Mouse (Mus musculus) mature B cell (primary cell): ENCODE measurements around the gene Zfp867.

ENCODE experiments used
- in situ Hi-C: fragments of 300-500 bp; cut with MboI; formaldehyde crosslinking; loops from 2 replicates; pipeline ENCODE4 v1.14.3; 2019

Zfp867 gene

DNA sequence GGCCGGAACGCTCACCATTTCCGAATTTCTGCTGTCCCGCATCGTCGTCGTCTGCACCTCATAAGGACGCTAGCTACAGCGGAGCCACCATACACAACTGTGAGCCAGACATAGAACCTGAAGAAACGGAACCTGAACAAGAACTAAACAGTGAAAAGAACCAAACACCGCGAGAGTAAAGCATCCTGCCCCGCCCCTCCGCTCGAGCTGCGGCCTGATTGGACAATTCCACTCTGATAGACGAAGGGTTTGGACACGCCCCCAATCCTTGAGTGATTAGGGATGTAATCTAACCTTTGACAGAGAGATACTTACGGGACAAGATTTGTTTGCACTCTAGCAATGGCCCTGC lies at the start of gene Zfp867:
Gene Zfp867, minus strand, starts transcription at position 149 of the 352 bp plus-strand sequence.
- in situ Hi-C loops = no loop called here

DNA sequence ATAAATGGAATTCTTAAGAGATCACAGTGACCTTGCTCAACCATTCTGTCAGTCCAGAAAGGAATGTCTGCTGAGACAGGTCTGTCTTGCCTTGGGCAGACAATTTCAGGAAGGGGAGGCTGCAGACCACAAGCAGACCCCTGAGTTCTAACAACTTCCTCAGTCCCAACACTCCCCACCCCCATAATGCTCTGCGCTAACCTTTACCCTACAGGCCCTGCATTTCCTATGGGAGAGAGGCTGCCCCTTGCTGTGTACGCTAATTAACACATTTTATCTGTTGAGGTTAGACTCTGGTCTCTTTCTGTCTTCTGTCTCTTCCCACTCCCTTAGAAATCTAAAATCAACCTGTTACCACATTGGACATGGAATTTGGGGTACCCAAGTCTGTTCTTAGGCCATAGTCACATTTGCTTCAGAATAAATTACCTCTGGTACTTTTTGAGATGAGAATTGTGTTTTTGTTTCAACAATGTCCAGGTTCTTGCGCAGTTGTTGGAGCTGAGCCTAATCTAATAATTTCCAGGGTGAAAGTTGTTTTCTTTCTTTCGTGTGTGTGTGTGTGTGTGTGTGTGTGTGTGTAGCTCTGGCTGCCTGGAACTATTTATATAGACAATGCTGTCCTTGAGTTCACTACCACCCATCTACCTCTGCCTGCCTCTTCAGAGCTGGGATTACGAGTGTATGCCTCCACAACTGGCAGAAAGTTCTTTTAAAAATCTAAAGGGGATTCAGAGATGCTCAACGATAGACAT lies 47.6 kb upstream of the Zfp867 start:
- in situ Hi-C loops = no loop called here

DNA sequence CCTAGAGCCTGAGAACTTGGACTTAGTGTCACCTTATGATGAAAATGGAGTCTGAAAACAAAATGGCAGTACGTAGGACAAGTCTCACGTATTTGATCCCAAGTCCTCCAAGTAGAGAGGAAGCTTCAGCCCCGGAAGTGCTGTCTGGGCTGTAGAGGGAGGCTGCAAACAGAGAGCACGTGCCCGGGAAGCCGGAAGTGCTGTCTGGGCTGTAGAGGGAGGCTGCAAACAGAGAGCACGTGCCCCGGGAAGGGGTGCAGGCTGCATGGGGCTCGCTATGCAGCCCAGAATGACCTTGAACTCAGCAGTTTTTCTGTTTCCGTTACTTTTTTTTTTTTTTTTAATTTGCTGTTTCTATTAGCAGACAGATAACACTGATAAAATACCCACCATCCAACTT lies 46.0 kb upstream of the Zfp867 start:
- in situ Hi-C loops = no loop called here

DNA sequence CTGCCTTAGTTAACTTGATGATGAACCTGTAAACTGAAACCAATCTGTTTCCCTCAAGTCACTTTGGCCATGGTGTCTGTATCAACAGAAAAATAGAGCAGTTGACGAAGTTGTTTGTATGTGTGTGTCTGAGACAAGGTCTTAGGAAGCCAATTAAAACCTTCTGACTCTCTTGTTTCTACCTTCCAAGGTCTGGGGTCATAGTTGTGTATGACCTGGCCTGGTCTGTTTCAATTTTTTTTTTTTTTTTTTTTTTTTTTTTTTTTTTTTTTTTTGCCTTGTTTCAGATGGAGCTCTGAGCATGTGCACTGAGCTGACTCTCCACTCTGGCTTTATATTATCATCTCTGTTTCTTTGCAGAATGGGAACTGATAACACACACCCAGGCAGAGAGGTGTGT lies 45.2 kb upstream of the Zfp867 start:
- in situ Hi-C loops = no loop called here

DNA sequence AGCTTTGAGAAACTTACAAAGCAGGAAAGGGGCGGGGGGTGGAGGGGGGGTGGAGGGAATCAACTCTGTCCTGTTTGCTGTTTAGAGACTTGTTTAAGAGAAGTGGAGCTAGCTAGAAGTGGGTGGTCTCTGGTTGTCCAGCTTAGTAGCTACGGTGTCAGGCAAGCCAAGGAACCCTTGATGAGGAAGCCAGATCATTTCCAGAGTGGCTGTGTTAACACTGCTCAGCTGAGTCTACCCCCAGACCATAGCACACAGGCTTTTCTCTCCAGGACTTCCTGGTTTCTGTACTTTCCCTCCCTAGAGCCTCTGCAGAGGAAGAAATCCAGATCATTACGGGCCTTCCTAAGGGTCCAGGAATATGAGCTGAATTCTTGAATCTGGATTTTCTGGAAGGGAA lies 42.5 kb upstream of the Zfp867 start:
- in situ Hi-C loops = no loop called here

DNA sequence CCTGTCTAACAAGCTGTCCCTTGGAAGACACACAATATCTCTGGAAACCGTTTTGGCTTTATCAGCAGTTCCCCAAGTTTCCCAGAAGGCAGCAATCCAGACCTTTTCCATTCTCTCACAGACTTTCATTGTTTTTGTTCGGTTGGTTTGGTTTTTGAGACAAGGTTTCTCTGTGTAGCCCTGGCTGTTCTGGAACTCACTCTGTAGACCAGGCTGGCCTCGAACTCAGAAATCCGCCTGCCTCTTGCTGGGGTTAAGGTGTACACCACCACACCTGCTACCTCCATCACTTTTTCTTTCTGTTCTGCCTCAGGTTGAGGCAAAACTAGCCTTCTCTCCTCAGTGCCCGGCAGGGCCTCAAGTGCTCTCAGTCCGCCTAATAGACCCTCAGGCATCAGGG lies 42.1 kb upstream of the Zfp867 start:
- in situ Hi-C loops = no loop called here

DNA sequence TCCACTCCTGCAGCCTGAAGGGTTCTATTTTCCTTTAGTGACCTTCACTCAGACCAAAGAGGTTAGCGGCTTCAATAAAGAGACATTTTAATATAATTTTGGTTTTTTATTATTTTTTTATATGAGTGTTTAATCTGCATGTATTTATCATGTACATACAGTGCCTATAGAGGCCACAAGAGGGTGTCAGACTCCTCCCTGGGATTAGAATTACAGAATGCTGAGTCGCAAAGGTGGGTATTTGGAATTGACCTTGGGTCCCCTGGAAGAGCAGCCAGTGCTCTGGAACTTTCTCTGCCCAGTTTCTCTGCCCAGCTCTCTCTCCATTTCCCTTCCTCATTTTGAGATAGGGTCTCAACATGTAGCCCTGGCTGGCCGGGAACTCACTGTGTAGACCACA lies 41.3 kb upstream of the Zfp867 start:
- in situ Hi-C loops = no loop called here

DNA sequence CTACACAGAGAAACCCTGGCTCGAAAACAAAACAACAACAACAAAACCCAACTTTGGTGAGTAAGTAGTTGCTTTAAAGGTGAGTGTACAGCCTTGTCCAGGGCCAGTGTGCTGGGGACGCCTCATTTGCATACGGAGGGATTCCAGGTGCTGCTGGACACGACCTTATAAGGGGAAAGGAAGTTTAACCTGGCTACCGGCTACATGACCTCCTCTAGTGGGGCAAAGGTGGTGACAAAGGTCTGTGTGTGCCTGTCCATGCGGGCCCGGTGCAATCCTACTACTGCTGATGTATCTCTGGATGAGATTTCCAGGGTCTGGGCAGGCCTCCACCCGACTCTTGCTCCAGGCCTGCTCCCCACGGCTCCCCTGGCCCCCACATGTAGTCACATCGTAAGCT lies 40.5 kb upstream of the Zfp867 start:
- in situ Hi-C loops = no loop called here

DNA sequence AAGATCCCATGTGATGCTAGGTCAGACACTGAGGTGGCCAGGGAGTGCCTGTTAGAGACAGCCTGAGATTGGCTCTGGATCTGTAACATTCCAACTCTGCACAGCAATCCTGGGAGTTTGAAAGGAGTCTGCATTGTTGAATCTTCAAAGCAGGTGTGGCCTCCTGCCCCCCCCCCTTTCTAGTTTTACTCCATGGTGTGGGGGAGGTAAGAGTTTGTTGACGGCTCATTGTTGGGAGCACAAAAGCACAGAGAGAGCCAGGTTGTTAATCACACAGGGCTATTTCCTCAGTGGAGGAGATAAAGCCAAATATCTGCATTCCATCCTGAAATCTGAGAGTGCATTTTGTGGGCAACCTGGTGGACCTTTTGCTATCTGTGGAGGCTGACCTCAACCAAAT lies 39.3 kb upstream of the Zfp867 start:
- in situ Hi-C loops = no loop called here

DNA sequence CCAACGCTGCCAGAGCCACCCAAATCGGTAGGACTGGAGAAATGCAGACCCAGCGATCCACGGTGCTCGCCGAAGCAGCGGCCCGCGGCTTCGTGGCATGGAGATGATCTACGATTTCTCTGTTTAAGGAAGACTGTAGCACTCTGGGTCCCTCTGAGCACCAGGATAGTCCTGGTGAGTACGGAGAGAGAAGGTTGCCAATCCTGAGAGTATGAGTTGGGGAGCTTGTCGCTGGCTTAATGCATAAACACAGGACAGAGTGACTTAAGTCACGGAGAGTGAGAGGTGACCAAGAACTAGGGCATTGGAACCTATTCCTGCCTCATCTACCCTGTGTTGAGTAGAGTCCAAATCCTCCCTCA lies 34.4 kb upstream of the Zfp867 start:
- in situ Hi-C loops = no loop called here

DNA sequence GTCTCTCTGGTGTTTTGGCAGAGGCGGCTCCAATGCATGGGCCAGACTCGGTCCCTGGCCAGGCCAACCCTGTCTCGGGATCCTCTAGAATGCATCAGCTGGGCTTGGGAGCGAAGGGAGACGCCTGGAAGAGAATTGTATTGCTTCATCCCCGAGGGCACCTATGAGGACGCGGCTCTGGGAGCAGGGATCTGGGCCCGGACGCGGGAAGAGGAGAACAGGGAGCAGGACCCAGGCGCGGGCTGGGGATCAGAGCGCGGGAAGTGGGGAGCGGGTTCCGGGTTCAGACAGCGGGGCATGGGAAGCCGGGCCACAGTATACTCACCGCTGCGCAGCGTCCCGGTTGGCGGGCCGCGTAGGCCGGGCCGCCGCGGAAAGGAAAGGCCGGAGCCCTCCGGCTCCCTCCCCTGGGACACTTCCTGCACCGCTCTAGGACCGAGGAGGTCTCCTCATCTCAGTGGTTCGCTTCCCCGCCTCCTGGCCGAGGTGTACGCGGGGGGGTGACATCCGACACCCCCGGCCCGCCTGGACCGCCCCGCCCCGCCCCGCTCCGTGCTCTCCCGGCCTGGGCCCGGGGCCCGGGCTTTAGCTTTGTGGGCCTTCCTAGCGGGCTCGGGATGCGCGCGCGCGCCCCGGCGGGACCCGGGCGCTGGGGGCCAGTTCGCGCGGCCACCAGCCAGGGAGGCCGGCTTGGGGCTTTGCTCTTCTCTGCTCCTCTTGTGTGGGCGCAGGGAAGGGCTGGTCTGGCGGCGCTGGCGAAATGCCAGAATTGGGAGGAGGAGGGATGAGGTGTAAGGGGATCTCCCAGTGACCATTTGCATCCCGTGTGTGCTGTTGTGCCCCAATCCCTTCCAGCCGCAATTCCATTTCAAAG lies 33.8 kb upstream of the Zfp867 start:
- in situ Hi-C loops = no loop called here

DNA sequence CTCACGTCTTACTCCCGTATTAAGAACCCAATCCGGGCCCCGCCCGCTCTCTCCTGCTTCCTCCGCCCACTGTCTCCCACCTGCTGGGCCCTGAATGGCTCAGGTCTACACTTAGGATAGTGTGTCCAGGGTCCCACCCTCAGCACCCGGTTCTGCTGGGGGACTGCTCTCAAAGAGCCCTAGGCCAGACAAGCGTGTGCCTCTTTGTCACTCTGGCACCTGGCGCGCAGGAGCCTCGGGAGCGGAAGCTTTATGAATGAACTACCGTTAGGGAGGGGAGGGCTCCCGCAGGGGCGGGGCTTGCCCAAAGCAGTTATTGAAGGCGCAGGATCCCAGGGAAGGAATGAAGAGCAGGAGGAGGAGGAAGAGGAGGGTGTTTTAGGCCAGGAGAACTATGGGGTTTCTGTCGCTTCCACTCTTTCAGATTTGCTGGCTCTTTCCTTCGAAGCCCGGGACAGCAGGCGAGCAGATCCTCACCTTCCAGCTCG lies 33.1 kb upstream of the Zfp867 start:
- in situ Hi-C loops = no loop called here

DNA sequence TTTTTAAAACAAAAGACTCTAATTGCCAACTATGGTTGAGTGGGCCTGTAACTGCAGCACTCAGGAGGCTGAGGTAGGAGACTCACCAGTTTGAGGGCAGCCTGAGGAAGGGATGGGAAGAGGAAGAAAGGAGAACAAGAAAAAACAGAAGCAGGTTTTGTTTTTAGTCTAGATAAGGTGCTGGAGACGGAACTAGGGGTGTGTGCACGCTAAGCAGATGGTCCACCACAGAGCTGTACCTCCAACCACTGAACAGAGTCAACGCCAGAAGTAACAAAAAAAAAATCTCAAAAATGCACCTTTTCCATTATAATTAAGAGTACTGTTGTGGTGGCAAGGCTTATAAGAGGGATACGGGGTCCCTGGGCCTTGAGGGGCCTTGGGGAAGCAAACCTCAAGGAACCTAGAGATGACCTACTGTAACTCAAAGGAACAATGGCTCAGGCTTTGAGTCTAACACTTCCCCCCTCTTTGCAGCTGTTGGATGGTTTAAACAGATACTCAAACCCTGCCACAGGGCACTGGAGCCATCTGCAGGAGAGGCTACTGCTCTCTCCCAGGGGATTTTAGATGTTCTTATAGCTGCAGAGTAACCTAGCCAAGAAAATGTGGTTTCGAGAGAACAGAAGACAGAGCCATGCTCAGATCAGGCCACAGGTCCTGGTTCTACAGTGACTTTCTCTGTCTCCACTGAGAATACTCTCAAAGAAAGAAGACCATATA lies 29.9 kb upstream of the Zfp867 start:
- in situ Hi-C loops = no loop called here

DNA sequence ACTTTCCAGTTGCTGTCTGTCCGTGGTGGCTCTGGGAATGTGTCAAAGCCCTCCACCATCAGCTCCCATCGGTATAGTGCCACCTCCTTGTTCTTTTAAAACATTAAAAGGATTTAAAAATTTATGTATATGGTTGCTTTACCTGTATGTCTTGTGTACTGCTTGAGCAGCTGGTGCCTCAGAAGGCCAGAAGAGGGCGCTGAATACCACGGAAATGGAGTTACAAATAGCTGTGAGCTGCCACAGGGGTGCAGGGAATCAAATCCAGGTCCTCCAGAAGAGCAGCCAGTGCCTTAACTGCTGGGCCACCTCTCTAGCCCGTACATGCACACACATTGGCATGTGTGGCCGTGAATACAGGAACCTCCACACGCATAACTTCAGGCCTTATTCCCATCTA lies 25.5 kb upstream of the Zfp867 start:
- in situ Hi-C loops = no loop called here

DNA sequence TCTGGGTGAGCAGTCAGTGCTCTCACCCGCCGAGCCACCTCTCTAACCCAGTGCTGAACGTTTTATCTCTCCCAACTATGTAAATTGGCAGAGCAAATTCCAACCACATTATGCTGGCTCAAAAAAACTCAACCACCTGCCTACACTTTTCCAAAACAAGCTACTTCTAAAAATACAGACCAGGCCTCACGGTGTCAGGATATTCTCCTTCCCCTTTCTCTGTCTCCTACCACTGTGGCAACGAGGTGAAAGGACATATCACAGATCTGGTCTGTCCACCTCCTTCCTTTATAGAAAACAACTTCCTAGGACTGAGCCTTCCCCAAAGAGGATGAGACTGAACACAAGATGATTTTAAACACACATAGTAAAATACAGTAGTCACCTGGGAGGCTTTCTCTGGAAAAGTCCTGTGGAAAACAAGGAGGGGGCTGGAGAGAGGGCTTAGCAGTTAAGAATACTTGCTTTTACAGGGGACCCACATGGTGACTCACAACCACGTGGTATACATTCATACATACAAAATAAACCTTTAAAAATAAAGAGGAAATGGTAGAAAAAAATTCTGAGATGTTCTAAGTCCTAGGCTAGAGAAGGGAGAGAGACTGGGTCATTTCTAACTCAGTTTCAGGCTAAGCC lies 24.5 kb upstream of the Zfp867 start:
- in situ Hi-C loops = no loop called here

DNA sequence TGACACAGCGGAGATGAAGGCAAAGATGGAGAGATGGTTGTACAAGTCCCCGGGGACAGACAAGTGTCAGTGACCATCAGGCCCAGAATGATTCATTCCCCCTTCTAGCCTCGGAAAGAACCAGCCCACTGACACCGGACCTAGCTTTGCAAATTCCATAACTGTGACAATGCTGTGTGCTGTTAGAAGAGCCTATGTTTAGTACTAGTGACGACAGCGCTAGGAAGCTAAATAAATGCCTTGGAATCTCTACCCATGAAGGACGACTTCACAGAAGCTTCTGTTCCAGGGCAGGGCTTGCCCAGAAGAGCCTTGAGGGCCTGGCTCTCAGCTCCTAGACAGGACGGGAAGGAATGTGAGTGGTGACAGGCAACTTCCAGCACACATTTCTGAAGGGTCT lies 13.9 kb upstream of the Zfp867 start:
- in situ Hi-C loops = no loop called here

DNA sequence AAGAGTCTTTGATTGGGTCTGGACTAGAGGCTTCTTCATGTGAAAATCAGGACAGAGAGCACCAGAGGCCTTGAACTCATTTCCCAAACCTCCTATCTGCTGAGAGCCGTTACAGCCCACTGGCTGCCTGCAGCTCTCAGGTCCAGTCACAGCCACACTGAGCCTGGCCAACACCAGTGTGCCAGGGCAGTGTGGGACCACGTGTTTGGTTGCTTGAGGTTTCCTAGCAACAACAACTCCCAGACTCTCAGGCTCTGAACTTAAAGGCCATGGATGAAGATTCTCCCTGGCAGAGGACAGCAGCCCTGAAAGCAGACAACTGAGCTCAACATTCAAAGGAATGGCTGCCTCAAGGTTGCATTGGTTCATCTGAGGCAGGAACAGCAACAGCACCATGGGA lies 13.4 kb upstream of the Zfp867 start:
- in situ Hi-C loops = no loop called here

DNA sequence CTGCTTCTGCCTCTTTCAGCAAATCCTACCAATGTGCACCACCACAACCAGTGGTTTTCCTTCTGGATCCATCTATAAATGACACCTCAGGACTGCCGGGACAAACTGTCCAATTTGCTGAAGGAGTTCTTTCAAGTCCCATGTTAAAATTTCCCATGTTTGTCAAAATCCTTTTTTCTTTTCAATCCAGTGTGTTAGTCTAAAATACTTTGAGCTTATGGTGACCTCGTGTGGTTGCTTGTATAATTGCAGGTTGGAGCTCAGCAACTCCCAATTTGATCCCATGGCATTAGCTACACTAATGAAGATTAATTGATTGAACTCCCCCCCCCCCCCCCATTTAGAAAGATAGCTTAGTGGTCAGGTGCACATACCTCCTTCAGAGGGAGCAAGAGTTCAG lies 10.9 kb upstream of the Zfp867 start:
- in situ Hi-C loops = no loop called here

DNA sequence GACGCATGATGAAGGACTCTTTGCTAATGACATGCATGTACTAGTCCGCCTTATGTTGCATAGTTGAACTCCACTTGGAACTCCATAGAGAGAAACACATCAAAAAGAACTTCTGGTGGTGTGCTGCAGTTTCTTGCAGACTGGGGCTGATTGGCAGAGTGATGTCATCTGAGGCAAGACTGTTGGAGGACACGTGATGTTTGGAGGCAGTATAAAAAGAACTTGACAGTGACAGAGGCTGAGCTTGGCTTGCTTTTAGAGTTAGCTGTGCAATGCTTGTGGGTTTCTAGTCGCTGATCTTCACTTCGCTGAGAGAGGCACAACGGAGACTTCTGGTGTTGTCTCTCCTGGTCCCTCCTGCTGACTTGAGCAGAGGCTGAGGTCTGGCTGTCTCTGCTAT lies 5.0 kb upstream of the Zfp867 start:
- in situ Hi-C loops = no loop called here

DNA sequence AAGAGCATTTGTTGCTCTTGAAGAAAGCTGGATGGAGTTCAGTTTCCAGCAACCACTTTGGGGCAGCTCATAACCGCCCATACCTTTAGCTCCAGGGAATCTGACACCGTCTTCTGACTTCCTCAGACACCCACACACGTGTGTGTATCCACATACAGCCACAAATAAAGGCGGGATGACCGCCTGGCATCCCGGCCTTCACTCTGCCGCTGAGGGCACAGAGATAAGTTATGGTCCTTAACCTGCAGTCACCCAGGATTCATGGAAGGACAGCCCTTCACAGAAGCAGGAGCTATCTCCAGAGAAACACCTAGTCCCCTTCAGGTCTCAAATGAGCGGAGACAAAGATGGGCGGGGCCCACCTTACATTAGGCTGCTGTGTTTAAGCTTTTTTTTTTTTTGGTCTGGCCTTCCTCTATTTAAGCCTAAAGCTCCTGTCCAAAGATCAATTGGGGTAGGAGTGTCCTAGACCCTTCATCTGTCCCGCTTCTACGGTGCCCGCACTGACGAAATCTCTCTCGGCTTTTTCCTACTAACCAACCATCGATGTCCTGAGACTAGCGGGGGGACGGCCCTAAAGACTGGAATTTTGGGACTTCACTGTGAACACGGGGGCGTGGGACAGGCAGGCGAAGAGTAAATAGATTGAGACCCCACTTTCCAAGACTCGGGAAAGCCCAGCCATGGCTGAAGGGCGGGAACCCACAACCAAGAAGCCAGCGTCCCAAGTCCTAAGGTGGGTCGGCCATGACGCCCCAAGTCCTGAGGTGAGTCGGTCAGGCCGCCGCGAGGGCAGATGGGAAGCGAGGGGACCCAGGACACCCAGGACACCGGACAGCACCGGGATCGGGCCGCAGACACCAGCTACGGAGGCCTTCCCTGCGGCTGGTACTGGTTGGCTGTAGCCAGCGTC lies 605 bp downstream of the Zfp867 start:
- in situ Hi-C loops = no loop called here

DNA sequence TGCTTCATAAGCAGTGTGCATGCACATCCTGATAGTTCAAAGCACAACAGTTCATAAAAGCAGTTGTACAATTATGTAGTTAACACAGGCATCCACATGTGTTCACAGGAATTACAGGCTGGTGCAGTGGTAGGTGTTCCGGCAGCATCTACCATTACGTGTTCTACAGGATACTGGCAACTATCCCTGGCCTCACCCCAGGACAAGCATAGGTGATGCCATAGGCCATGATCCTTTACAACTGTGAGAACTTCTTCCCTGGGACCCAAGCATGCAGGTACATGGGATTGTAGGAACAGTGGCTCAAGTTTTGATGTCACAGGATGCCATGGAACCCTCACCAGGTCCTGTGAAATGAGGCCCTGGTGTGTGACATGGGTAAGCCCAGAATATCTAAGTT lies 11.8 kb downstream of the Zfp867 start:
- in situ Hi-C loops = no loop called here
